Mouse (Mus musculus) MEL (cell line): ENCODE measurements around the gene Gm10277. TPM values are rescaled to one million over a fixed set of nuclear protein-coding genes. Genes with fewer than 3 reads are reported as not detected.

Source experiments
- DNase-seq: peaks from one replicate; pipeline ENCODE4 v3.0.0; 2011; ENCODE audit warnings: low read depth, low spot score
- H3K27ac ChIP-seq: 2 replicates; pipeline ENCODE4 v1.5.1; 2012; ENCODE audit warnings: low read depth, mild to moderate bottlenecking, control low read depth, low read length, moderate library complexity; ENCODE audit not compliant: control insufficient read depth
- H3K27me3 ChIP-seq, 2 experiments: fragments of 150-350 bp in 1 of 2; sonication (generic) in 1 of 2; 2 replicates each; pipeline ENCODE4 v1.6.1; 2012; ENCODE audit warnings: low read length in 2 of 2, mild to moderate bottlenecking in 2 of 2, improper control_type of control experiment in 1 of 2, moderate library complexity in 1 of 2; ENCODE audit not compliant: insufficient read depth in 2 of 2, control insufficient read depth in 1 of 2
- H3K36me3 ChIP-seq, 2 experiments: 2 replicates each; pipeline ENCODE4 v1.6.1; 2012 to 2014; ENCODE audit warnings: low read length in 2 of 2, improper control_type of control experiment in 1 of 2, inconsistent platforms in 1 of 2, mild to moderate bottlenecking in 1 of 2; ENCODE audit not compliant: insufficient read depth in 2 of 2, control insufficient read depth in 1 of 2
- H3K4me1 ChIP-seq, 2 experiments: fragments of 150-350 bp in 1 of 2; sonication (generic) in 1 of 2; 2 replicates each; pipeline ENCODE4 v1.6.1; 2012; ENCODE audit warnings: low read length in 2 of 2, improper control_type of control experiment in 1 of 2, mild to moderate bottlenecking in 1 of 2; ENCODE audit not compliant: insufficient read depth in 2 of 2, control insufficient read depth in 1 of 2
- H3K4me3 ChIP-seq, 2 experiments: fragments of 150-350 bp in 1 of 2; sonication (generic) in 1 of 2; 2 replicates each; pipeline ENCODE4 v1.5.1; 2012; ENCODE audit warnings: low read depth in 2 of 2, low read length in 2 of 2, mild to moderate bottlenecking in 2 of 2, moderate library complexity in 2 of 2, control low read depth in 1 of 2, improper control_type of control experiment in 1 of 2; ENCODE audit not compliant: control insufficient read depth in 1 of 2, insufficient read depth in 1 of 2
- H3K79me2 ChIP-seq: 2 replicates; pipeline ENCODE4 v1.6.1; 2012; ENCODE audit warnings: mild to moderate bottlenecking, low read length, moderate library complexity; ENCODE audit not compliant: control insufficient read depth, poor library complexity, insufficient read depth
- H3K9ac ChIP-seq: 2 replicates; pipeline ENCODE4 v1.6.1; 2012; ENCODE audit warnings: low read depth, mild to moderate bottlenecking, control low read depth, low read length, moderate library complexity; ENCODE audit not compliant: control insufficient read depth, poor library complexity, severe bottlenecking
- H3K9me3 ChIP-seq: fragments of 150-350 bp; sonication (generic); replicated peaks from 2 replicates; pipeline ENCODE4 v1.6.1; 2012; ENCODE audit warnings: mild to moderate bottlenecking, low read length, improper control_type of control experiment, moderate library complexity; ENCODE audit not compliant: insufficient read depth
- CHD2 ChIP-seq: IDR thresholded peaks from 2 replicates; pipeline ENCODE4 v1.6.1; 2011; ENCODE audit warnings: low read length, improper control_type of control experiment
- E2F4 ChIP-seq: IDR thresholded peaks from 2 replicates; pipeline ENCODE4 v1.6.1; 2011; ENCODE audit warnings: low read depth, low read length, improper control_type of control experiment, borderline replicate concordance
- ELF1 ChIP-seq: IDR thresholded peaks from 2 replicates; pipeline ENCODE4 v1.6.1; 2014; ENCODE audit warnings: low read depth, mild to moderate bottlenecking, inconsistent platforms, low read length, improper control_type of control experiment, moderate library complexity
- EP300 ChIP-seq, 2 experiments: IDR thresholded peaks; 2 replicates each; pipeline ENCODE4 v1.6.1; 2011; ENCODE audit warnings: improper control_type of control experiment in 2 of 2, low read length in 2 of 2, low read depth in 1 of 2, mild to moderate bottlenecking in 1 of 2
- ETS1 ChIP-seq: IDR thresholded peaks from 2 replicates; pipeline ENCODE4 v1.6.1; 2012; ENCODE audit warnings: low read depth, mild to moderate bottlenecking, inconsistent platforms, low read length, improper control_type of control experiment, moderate library complexity
- GABPA ChIP-seq: IDR thresholded peaks from 2 replicates; pipeline ENCODE4 v1.6.1; 2012; ENCODE audit warnings: low read depth, mild to moderate bottlenecking, inconsistent platforms, low read length, improper control_type of control experiment, moderate library complexity
- GATA1 ChIP-seq: IDR thresholded peaks from 2 replicates; pipeline ENCODE4 v1.6.1; 2011; ENCODE audit warnings: low read depth, low read length, improper control_type of control experiment
- JUND ChIP-seq: IDR thresholded peaks from 2 replicates; pipeline ENCODE4 v1.6.1; 2011; ENCODE audit warnings: low read depth, mild to moderate bottlenecking, improper control_type of control experiment, low read length
- MAFK ChIP-seq: IDR thresholded peaks from 2 replicates; pipeline ENCODE4 v1.6.1; 2011; ENCODE audit warnings: low read depth, mild to moderate bottlenecking, low read length, improper control_type of control experiment, borderline replicate concordance
- MAX ChIP-seq: IDR thresholded peaks from 2 replicates; pipeline ENCODE4 v1.6.1; 2011; ENCODE audit warnings: low read length, improper control_type of control experiment
- MAZ ChIP-seq: IDR thresholded peaks from 2 replicates; pipeline ENCODE4 v1.6.1; 2012; ENCODE audit warnings: low read depth, mild to moderate bottlenecking, inconsistent platforms, low read length, improper control_type of control experiment
- MYB ChIP-seq: IDR thresholded peaks from 2 replicates; pipeline ENCODE4 v1.6.1; 2011; ENCODE audit warnings: mild to moderate bottlenecking, low read depth, low read length, improper control_type of control experiment
- MYC ChIP-seq: IDR thresholded peaks from 2 replicates; pipeline ENCODE4 v1.6.1; 2011; ENCODE audit warnings: low read depth, mild to moderate bottlenecking, low read length, improper control_type of control experiment, moderate library complexity
- NELFE ChIP-seq: IDR thresholded peaks from 2 replicates; pipeline ENCODE4 v1.6.1; 2011; ENCODE audit warnings: low read depth, low read length, improper control_type of control experiment
- NRF1 ChIP-seq: IDR thresholded peaks from 2 replicates; pipeline ENCODE4 v1.6.1; 2014; ENCODE audit warnings: low read depth, mild to moderate bottlenecking, inconsistent platforms, low read length, improper control_type of control experiment, moderate library complexity; ENCODE audit not compliant: poor library complexity, insufficient read depth, severe bottlenecking
- POLR2A ChIP-seq, 2 experiments: IDR thresholded peaks; 2 replicates each; pipeline ENCODE4 v1.6.1; 2011 to 2012; ENCODE audit warnings: low read length in 2 of 2, mild to moderate bottlenecking in 2 of 2, control low read depth in 1 of 2, improper control_type of control experiment in 1 of 2, low read depth in 1 of 2, moderate library complexity in 1 of 2; ENCODE audit not compliant: control insufficient read depth in 1 of 2, insufficient read depth in 1 of 2, poor library complexity in 1 of 2
- POLR2AphosphoS2 ChIP-seq: IDR thresholded peaks from 2 replicates; pipeline ENCODE4 v1.6.1; 2011; ENCODE audit warnings: low read length, improper control_type of control experiment
- POLR2AphosphoS5 ChIP-seq: IDR thresholded peaks from 2 replicates; pipeline ENCODE4 v1.6.1; 2012; ENCODE audit warnings: low read depth, borderline replicate concordance, mild to moderate bottlenecking, inconsistent platforms, low read length, moderate library complexity, mixed read lengths
- RAD21 ChIP-seq: IDR thresholded peaks from 2 replicates; pipeline ENCODE4 v1.6.1; 2011; ENCODE audit warnings: mild to moderate bottlenecking, low read depth, low read length, improper control_type of control experiment
- SIN3A ChIP-seq: IDR thresholded peaks from 2 replicates; pipeline ENCODE4 v1.6.1; 2012; ENCODE audit warnings: low read length, improper control_type of control experiment, inconsistent platforms
- SMC3 ChIP-seq: IDR thresholded peaks from 2 replicates; pipeline ENCODE4 v1.6.1; 2011; ENCODE audit warnings: low read depth, low read length, improper control_type of control experiment
- TAL1 ChIP-seq: IDR thresholded peaks from 2 replicates; pipeline ENCODE4 v1.6.1; 2012; ENCODE audit warnings: mild to moderate bottlenecking, inconsistent platforms, low read length, moderate library complexity, mixed read lengths
- TCF12 ChIP-seq: IDR thresholded peaks from 2 replicates; pipeline ENCODE4 v1.6.1; 2014; ENCODE audit warnings: low read depth, mild to moderate bottlenecking, inconsistent platforms, low read length, improper control_type of control experiment, moderate library complexity
- UBTF ChIP-seq: IDR thresholded peaks from 2 replicates; pipeline ENCODE4 v1.6.1; 2012; ENCODE audit warnings: low read depth, mild to moderate bottlenecking, inconsistent platforms, low read length, improper control_type of control experiment, moderate library complexity, borderline replicate concordance; ENCODE audit not compliant: insufficient read depth
- USF1 ChIP-seq: IDR thresholded peaks from 2 replicates; pipeline ENCODE4 v1.6.1; 2014; ENCODE audit warnings: low read depth, mild to moderate bottlenecking, inconsistent platforms, low read length, improper control_type of control experiment, moderate library complexity
- USF2 ChIP-seq, 2 experiments: IDR thresholded peaks; 2 replicates each; pipeline ENCODE4 v1.6.1; 2011 to 2012; ENCODE audit warnings: improper control_type of control experiment in 2 of 2, low read length in 2 of 2, borderline replicate concordance in 1 of 2, inconsistent platforms in 1 of 2, low read depth in 1 of 2, mild to moderate bottlenecking in 1 of 2; ENCODE audit not compliant: insufficient read depth in 1 of 2
- ZC3H11A ChIP-seq: IDR thresholded peaks from 2 replicates; pipeline ENCODE4 v1.6.1; 2012; ENCODE audit warnings: low read depth, mild to moderate bottlenecking, inconsistent platforms, low read length, improper control_type of control experiment
- ZKSCAN1 ChIP-seq: IDR thresholded peaks from 2 replicates; pipeline ENCODE4 v1.6.1; 2012; ENCODE audit warnings: low read depth, mild to moderate bottlenecking, inconsistent platforms, low read length, improper control_type of control experiment, moderate library complexity
- ZMIZ1 ChIP-seq: IDR thresholded peaks from 2 replicates; pipeline ENCODE4 v1.6.1; 2012; ENCODE audit warnings: low read depth, mild to moderate bottlenecking, inconsistent platforms, low read length, improper control_type of control experiment, moderate library complexity
- ZNF384 ChIP-seq: IDR thresholded peaks from 2 replicates; pipeline ENCODE4 v1.6.1; 2012; ENCODE audit warnings: low read depth, mild to moderate bottlenecking, inconsistent platforms, low read length, improper control_type of control experiment
- polyA plus RNA-seq, 2 experiments: library from polyadenylated mRNA; stranded (reverse) in 1 of 2; unstranded in 1 of 2; fragments of >175 nt in 1 of 2; fragments of >200 nt in 1 of 2; gene quantifications; 2 replicates each; pipeline versions ENCODE4 v1.2.1 to v1.2.4; 2012; ENCODE audit warnings: low replicate concordance in 2 of 2, low read depth in 1 of 2; ENCODE audit not compliant: insufficient read length in 2 of 2, insufficient read depth in 1 of 2, missing spikeins in 1 of 2
- total RNA-seq: library from RNA; depleted of rRNA; stranded (reverse); fragments of 300-350 nt; gene quantifications from 2 replicates; pipeline ENCODE4 v1.2.3, GENCODE M21; 2012

The Gm10277 gene
- total and polyA plus RNA-seq, 3 experiments, result 0.19 to 0.35 TPM; not detected in 1

GRCm38 (mm10) chr11:77791752-77792565, 4.4 kb upstream of the Gm10277 start (continued):
- TF ChIP-seq TAL1 (peak; percentile 72), POLR2AphosphoS5 (no peak), JUND (no peak), MAZ (peak; percentile 99), ZMIZ1 (no peak), ETS1 (peak; percentile 86), EP300 (IDR thresholded peaks at IDR 0.05; ENCODE audit: low read depth in 1 of 2, low read length in 2 of 2) (peak; percentile 73 to 89), SIN3A (peak; percentile 92), ZNF384 (no peak), MYB (no peak), NELFE (no peak; the same call in 1 of the 2 replicates), ZC3H11A (no peak; the same call in 1 of the 2 replicates), TCF12 (peak; percentile 94), MAFK (no peak), POLR2AphosphoS2 (no peak), E2F4 (peak; percentile 43; the same call in 1 of the 2 replicates), GABPA (no peak), CHD2 (peak; percentile 84), RAD21 (no peak), SMC3 (no peak; the same call in 1 of the 2 replicates), NRF1 (no peak), MAX (no peak; the same call in 1 of the 2 replicates)

- no peak for TF ChIP-seq GABPA
- TF ChIP-seq ZNF384, result no peak
- peak; percentile 63; the same call in 1 of the 2 replicates for TF ChIP-seq MAX
- TF ChIP-seq MYC, result no peak
- no peak for TF ChIP-seq ELF1
- no peak for TF ChIP-seq UBTF
- peak in 1 of 2 experiments; percentile 67; a peak in 2 of 4 replicates for TF ChIP-seq USF2 (IDR thresholded peaks at IDR 0.05; ENCODE audit: borderline replicate concordance in 1 of 2, insufficient read depth in 1 of 2, low read depth in 1 of 2, low read length in 2 of 2)
- no peak for TF ChIP-seq ZKSCAN1
- TF ChIP-seq E2F4, result no peak
- no peak for TF ChIP-seq MYB
- no peak for TF ChIP-seq MAFK
- TF ChIP-seq POLR2A (IDR thresholded peaks at IDR 0.05; ENCODE audit: control insufficient read depth in 1 of 2, insufficient read depth in 1 of 2, low read depth in 1 of 2, low read length in 2 of 2, poor library complexity in 1 of 2), result no peak
- no peak for TF ChIP-seq RAD21
- no peak for TF ChIP-seq ZC3H11A
- no peak for TF ChIP-seq ZMIZ1
- peak; percentile 89 for TF ChIP-seq USF1
- no peak for TF ChIP-seq POLR2AphosphoS2
- TF ChIP-seq GATA1, result no peak
- TF ChIP-seq EP300 (IDR thresholded peaks at IDR 0.05; ENCODE audit: low read depth in 1 of 2, low read length in 2 of 2), result no peak
- TF ChIP-seq, all 39 proteins: peak for 3
- H3K9ac ChIP-seq, result peak overlapping the region; percentile 49
- peaks cover 0 to 29% of the 10 kb centered on the region in 2 experiments; a peak in 2 of 4 replicates for H3K36me3 ChIP-seq
- peak overlapping the region; percentile 62 for H3K27ac ChIP-seq
- H3K9me3 ChIP-seq, result no peaks in the 10 kb centered on the region
- peak overlapping the region in 1 of 2 experiments; percentile 15; a peak in 1 of 4 replicates for H3K4me3 ChIP-seq
- no peaks in the 10 kb centered on the region for H3K79me2 ChIP-seq
- H3K4me1 ChIP-seq, result peaks cover 16 to 33% of the 10 kb centered on the region in 2 experiments
- no peaks in the 10 kb centered on the region for H3K27me3 ChIP-seq
- peak; percentile 48 for DNase-seq
Measured at GRCm38 (mm10) chr11:77791241-77791727, 3.7 kb upstream of the Gm10277 start.
